Mouse (Mus musculus) heart, postnatal 0 days (tissue): ENCODE results near the gene Usp7.
A peak's percentile ranks its signal among the peaks of the same experiment; 100 is the strongest.

Source experiments
- CTCF ChIP-seq: IDR thresholded peaks from 2 replicates; pipeline ENCODE4 v1.5.1; 2016; ENCODE audit warnings: antibody characterized with exemption, control low read depth, low read depth
- EP300 ChIP-seq: IDR thresholded peaks from 2 replicates; pipeline ENCODE4 v1.6.1; 2016; ENCODE audit warnings: antibody characterized with exemption, low read depth

DNA sequence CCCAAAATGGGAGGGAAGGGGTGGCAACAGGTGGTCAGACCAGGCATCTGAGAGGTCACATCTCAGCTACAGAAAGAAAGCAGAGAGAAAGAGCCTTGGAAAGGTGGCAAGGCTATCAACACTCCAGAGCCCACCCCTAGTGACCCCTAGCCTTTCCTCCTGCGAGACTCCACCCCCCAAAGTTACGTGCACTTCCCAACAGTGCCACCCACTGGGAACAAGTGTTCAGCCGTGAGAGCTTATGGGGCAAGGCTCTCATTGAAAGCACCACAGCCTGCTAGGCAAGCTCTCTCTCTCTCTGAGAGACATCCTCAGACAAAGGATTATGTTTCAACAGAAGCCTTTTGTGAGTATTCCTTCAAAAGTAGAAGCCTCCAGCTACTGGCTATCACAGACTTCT lies 2.8 kb upstream of the Usp7 start:
- TF ChIP-seq CTCF = peak; percentile 36
- TF ChIP-seq EP300 = no peak
